Mouse (Mus musculus) gastrocnemius, postnatal 4 days (tissue): ENCODE measurements around the gene Galnt17. TPM values are rescaled to one million over a fixed set of nuclear protein-coding genes. Genes with fewer than 3 reads are reported as not detected.

Experiments
- DNase-seq, 2 experiments: peaks; one replicate each; pipeline ENCODE4 v3.0.0; 2021 to 2022; ENCODE audit warnings: low spot score in 2 of 2, mixed read lengths in 2 of 2
- total RNA-seq, 2 experiments: library from RNA; stranded (reverse); gene quantifications; 2 replicates each; pipeline ENCODE4 v1.2.3; 2021

Gene Galnt17
- total RNA-seq, 2 experiments from 2014 or later: 28.2 to 31.5 TPM

- no peak for DNase-seq
These were observed 165.7 kb downstream of the Galnt17 start for GRCm38 (mm10) chr5:131142606-131143005.

- no peak for DNase-seq
These were observed 173.5 kb downstream of the Galnt17 start for GRCm38 (mm10) chr5:131134809-131135208.

- no peak for DNase-seq
These were observed 187.9 kb downstream of the Galnt17 start for GRCm38 (mm10) chr5:131120296-131120840.

- DNase-seq: no peak
These were observed 188.4 kb downstream of the Galnt17 start for GRCm38 (mm10) chr5:131119896-131120295.

GRCm38 (mm10) chr5:131117391-131118040, 190.8 kb downstream of the Galnt17 start:
- DNase-seq: no peak

GRCm38 (mm10) chr5:131113850-131114470, 194.3 kb downstream of the Galnt17 start:
- no peak for DNase-seq

- DNase-seq: no peak
These were observed 201.1 kb downstream of the Galnt17 start for GRCm38 (mm10) chr5:131107188-131107587.

GRCm38 (mm10) chr5:131096824-131097223, 211.5 kb downstream of the Galnt17 start:
- DNase-seq: no peak

GRCm38 (mm10) chr5:131095635-131096034, 212.7 kb downstream of the Galnt17 start:
- DNase-seq: no peak

- DNase-seq: no peak
These were observed 213.5 kb downstream of the Galnt17 start for GRCm38 (mm10) chr5:131094771-131095170.

GRCm38 (mm10) chr5:131094138-131094537, 214.2 kb downstream of the Galnt17 start:
- no peak for DNase-seq

- DNase-seq: no peak
These were observed 218.4 kb downstream of the Galnt17 start for GRCm38 (mm10) chr5:131089876-131090275.

- no peak for DNase-seq
These were observed 219.4 kb downstream of the Galnt17 start for GRCm38 (mm10) chr5:131088866-131089265.

- peak in 1 of 2 experiments; percentile 17 for DNase-seq
These were observed 225.1 kb downstream of the Galnt17 start for GRCm38 (mm10) chr5:131083072-131083657.

GRCm38 (mm10) chr5:131077682-131078081, 230.6 kb downstream of the Galnt17 start:
- no peak for DNase-seq

GRCm38 (mm10) chr5:131075795-131076194, 232.5 kb downstream of the Galnt17 start:
- DNase-seq: no peak

GRCm38 (mm10) chr5:131074295-131074694, 234.0 kb downstream of the Galnt17 start:
- no peak for DNase-seq

GRCm38 (mm10) chr5:131065174-131065573, 243.1 kb downstream of the Galnt17 start:
- DNase-seq: no peak

- no peak for DNase-seq
These were observed 259.8 kb downstream of the Galnt17 start for GRCm38 (mm10) chr5:131048505-131048904.

GRCm38 (mm10) chr5:131043130-131043529, 265.2 kb downstream of the Galnt17 start:
- DNase-seq: no peak

GRCm38 (mm10) chr5:131040441-131040840, 267.9 kb downstream of the Galnt17 start:
- DNase-seq: no peak

- DNase-seq: no peak
These were observed 268.5 kb downstream of the Galnt17 start for GRCm38 (mm10) chr5:131039611-131040313.
